Mouse (Mus musculus): ENCODE measurements around the gene Gpr89. TPM values are rescaled to one million over a fixed set of nuclear protein-coding genes. Genes with fewer than 3 reads are reported as not detected.

The Gpr89 gene
- polyA plus RNA-seq, 1 experiment = 23.5 TPM

- WGBS = 39% methylated on average over 7 of the region's 7 CpGs
- Histone ChIP-seq H3K27me3 (ENCODE audit: control insufficient read depth, insufficient read depth, low read length) (no peaks in the 10 kb centered on the region), H3K27ac (ENCODE audit: insufficient read depth, low read depth, low read length) (peak overlapping the region; percentile 90), H3K4me1 (ENCODE audit: control insufficient read depth, insufficient read depth, insufficient read length, low read length) (peaks cover 14% of the 10 kb centered on the region; the same call in 1 of the 2 replicates), H3K36me3 (ENCODE audit: control insufficient read depth, insufficient read depth, low read length) (peaks cover 7% of the 10 kb centered on the region; the same call in 1 of the 2 replicates), H3K4me3 (ENCODE audit: low read depth, low read length) (no peak overlapping the region)
- TF ChIP-seq POLR2A (IDR thresholded peaks at IDR 0.05; ENCODE audit: low read depth, low read length) (no peak; the same call in 1 of the 2 replicates), CTCF (IDR thresholded peaks at IDR 0.05; ENCODE audit: extremely low read depth, insufficient read length, insufficient replicate concordance, low read depth, low read length) (no peak)
Observed at GRCm38 (mm10) chr3:96838996-96839645, 66.0 kb downstream of the Gpr89 start.

GRCm38 (mm10) chr3:96836414-96836813, 68.7 kb downstream of the Gpr89 start:
- Histone ChIP-seq H3K36me3 (ENCODE audit: control insufficient read depth, insufficient read depth, low read length) (peaks cover 10% of the 10 kb centered on the region; the same call in 1 of the 2 replicates), H3K4me3 (ENCODE audit: low read depth, low read length) (no peak overlapping the region), H3K27me3 (ENCODE audit: control insufficient read depth, insufficient read depth, low read length) (no peaks in the 10 kb centered on the region), H3K4me1 (ENCODE audit: control insufficient read depth, insufficient read depth, insufficient read length, low read length) (peaks cover 20% of the 10 kb centered on the region; the same call in 1 of the 2 replicates), H3K27ac (ENCODE audit: insufficient read depth, low read depth, low read length) (no peak overlapping the region)
- WGBS = 16% methylated on average over 2 of the region's 2 CpGs
- TF ChIP-seq CTCF (IDR thresholded peaks at IDR 0.05; ENCODE audit: extremely low read depth, insufficient read length, insufficient replicate concordance, low read depth, low read length) (no peak), POLR2A (IDR thresholded peaks at IDR 0.05; ENCODE audit: low read depth, low read length) (no peak)

GRCm38 (mm10) chr3:96834587-96835348, 70.4 kb downstream of the Gpr89 start:
- TF ChIP-seq POLR2A (IDR thresholded peaks at IDR 0.05; ENCODE audit: low read depth, low read length) = no peak
- no peak for TF ChIP-seq CTCF (IDR thresholded peaks at IDR 0.05; ENCODE audit: extremely low read depth, insufficient read length, insufficient replicate concordance, low read depth, low read length)
- Histone ChIP-seq H3K4me3 (ENCODE audit: low read depth, low read length) (peak overlapping the region; percentile 5; the same call in 1 of the 2 replicates), H3K27me3 (ENCODE audit: control insufficient read depth, insufficient read depth, low read length) (no peaks in the 10 kb centered on the region), H3K4me1 (ENCODE audit: control insufficient read depth, insufficient read depth, insufficient read length, low read length) (peaks cover 17% of the 10 kb centered on the region; the same call in 1 of the 2 replicates), H3K27ac (ENCODE audit: insufficient read depth, low read depth, low read length) (peak overlapping the region; percentile 85), H3K36me3 (ENCODE audit: control insufficient read depth, insufficient read depth, low read length) (peaks cover 10% of the 10 kb centered on the region; the same call in 1 of the 2 replicates)
- 57% methylated on average over 7 of the region's 7 CpGs for WGBS

- H3K27ac ChIP-seq (ENCODE audit: insufficient read depth, low read depth, low read length) = peak overlapping the region; percentile 57; the same call in 1 of the 2 replicates
- H3K4me1 ChIP-seq (ENCODE audit: control insufficient read depth, insufficient read depth, insufficient read length, low read length) = peaks cover 21% of the 10 kb centered on the region; the same call in 1 of the 2 replicates
- 74% methylated on average over 5 of the region's 5 CpGs for WGBS
- no peak for TF ChIP-seq CTCF (IDR thresholded peaks at IDR 0.05; ENCODE audit: extremely low read depth, insufficient read length, insufficient replicate concordance, low read depth, low read length)
- no peak for TF ChIP-seq POLR2A (IDR thresholded peaks at IDR 0.05; ENCODE audit: low read depth, low read length)
- no peaks in the 10 kb centered on the region for H3K27me3 ChIP-seq (ENCODE audit: control insufficient read depth, insufficient read depth, low read length)
- peak overlapping the region; percentile 5; the same call in 1 of the 2 replicates for H3K4me3 ChIP-seq (ENCODE audit: low read depth, low read length)
- peaks cover 10% of the 10 kb centered on the region; the same call in 1 of the 2 replicates for H3K36me3 ChIP-seq (ENCODE audit: control insufficient read depth, insufficient read depth, low read length)
Observed at GRCm38 (mm10) chr3:96832930-96833329, 72.2 kb downstream of the Gpr89 start.

GRCm38 (mm10) chr3:96829856-96830255, 75.3 kb downstream of the Gpr89 start:
- peak overlapping the region; percentile 90 for H3K27ac ChIP-seq (ENCODE audit: insufficient read depth, low read depth, low read length)
- WGBS = 63% methylated on average over 10 of the region's 10 CpGs
- H3K27me3 ChIP-seq (ENCODE audit: control insufficient read depth, insufficient read depth, low read length) = no peaks in the 10 kb centered on the region
- TF ChIP-seq POLR2A (IDR thresholded peaks at IDR 0.05; ENCODE audit: low read depth, low read length) (no peak; the same call in 1 of the 2 replicates), CTCF (IDR thresholded peaks at IDR 0.05; ENCODE audit: extremely low read depth, insufficient read length, insufficient replicate concordance, low read depth, low read length) (no peak)
- peaks cover 3% of the 10 kb centered on the region; the same call in 1 of the 2 replicates for H3K36me3 ChIP-seq (ENCODE audit: control insufficient read depth, insufficient read depth, low read length)
- H3K4me1 ChIP-seq (ENCODE audit: control insufficient read depth, insufficient read depth, insufficient read length, low read length) = peaks cover 16% of the 10 kb centered on the region; the same call in 1 of the 2 replicates
- peak overlapping the region; percentile 68 for H3K4me3 ChIP-seq (ENCODE audit: low read depth, low read length)

- no peak for TF ChIP-seq POLR2A (IDR thresholded peaks at IDR 0.05; ENCODE audit: low read depth, low read length)
- no peak for TF ChIP-seq CTCF (IDR thresholded peaks at IDR 0.05; ENCODE audit: extremely low read depth, insufficient read length, insufficient replicate concordance, low read depth, low read length)
- H3K27ac ChIP-seq (ENCODE audit: insufficient read depth, low read depth, low read length) = peak within 1 kb of the TSS; percentile 91
- peak within 1 kb of the TSS; percentile 68 for H3K4me3 ChIP-seq (ENCODE audit: low read depth, low read length)
- peaks cover 21% of the 10 kb centered on the region; the same call in 1 of the 2 replicates for H3K4me1 ChIP-seq (ENCODE audit: control insufficient read depth, insufficient read depth, insufficient read length, low read length)
- peaks cover 3% of the 10 kb centered on the region; the same call in 1 of the 2 replicates for H3K36me3 ChIP-seq (ENCODE audit: control insufficient read depth, insufficient read depth, low read length)
- no peaks in the 10 kb centered on the region for H3K27me3 ChIP-seq (ENCODE audit: control insufficient read depth, insufficient read depth, low read length)
- WGBS = 85% methylated on average over 1 of the region's 1 CpGs
Observed at GRCm38 (mm10) chr3:96828984-96829383, 76.2 kb downstream of the Gpr89 start, which contains the start of the genes Pdzk1 and Cd160. Pdzk1 (plus strand) TSS chr3:96829284. Cd160 (minus strand) TSS chr3:96829351.
